Mouse (Mus musculus) embryo, embryonic 11 days (tissue): Measurements from ENCODE around the gene Src.
"Not testable (repeated sequence)": the region's sequence is repeated elsewhere in the genome, so short reads cannot be mapped to it uniquely, and the experiment has no call there.

ENCODE experiments used
- DNase-seq: peaks from one replicate; pipeline ENCODE4 v3.0.0-alpha.2; 2015

The Src gene

DNA sequence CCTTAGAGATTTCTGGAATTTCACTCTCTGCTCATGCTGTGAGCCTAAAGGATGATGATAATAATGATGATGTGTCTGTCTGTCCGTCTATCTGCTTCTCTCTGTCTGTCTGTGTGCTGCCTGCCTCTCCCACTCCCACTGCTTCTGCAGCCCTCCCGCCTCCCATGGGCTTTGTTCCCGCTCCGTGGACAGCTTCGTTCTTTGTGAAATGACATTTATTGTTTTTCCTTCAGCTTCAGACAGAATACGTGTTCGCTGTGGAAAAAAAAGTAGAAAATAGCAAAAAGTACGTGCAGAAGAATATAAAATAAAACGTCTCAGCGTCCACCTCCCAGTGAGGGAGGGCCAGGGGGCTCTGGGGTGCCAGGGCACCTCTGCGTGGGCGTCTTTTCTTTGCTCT lies 64.5 kb downstream of the Src start:
- DNase-seq: no peak

DNA sequence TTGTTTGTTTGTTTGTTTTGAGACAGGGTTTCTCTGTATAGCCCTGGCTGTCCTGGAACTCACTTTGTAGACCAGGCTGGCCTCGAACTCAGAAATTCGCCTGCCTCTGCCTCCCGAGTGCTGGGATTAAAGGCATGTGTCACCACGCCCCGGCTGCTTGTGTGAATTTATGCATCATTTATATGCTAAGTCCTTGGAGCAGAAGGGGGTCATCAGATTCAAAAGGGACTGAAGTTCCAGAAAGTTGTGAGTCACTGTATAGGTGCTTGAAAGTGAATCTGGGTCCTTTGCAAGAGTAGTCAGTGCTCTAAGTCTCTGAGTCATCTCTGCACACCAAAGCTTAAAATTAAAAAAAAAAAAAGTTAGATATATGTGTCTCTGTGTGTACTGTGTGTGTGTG lies 68.3 kb downstream of the Src start:
- DNase-seq: not testable (repeated sequence)

DNA sequence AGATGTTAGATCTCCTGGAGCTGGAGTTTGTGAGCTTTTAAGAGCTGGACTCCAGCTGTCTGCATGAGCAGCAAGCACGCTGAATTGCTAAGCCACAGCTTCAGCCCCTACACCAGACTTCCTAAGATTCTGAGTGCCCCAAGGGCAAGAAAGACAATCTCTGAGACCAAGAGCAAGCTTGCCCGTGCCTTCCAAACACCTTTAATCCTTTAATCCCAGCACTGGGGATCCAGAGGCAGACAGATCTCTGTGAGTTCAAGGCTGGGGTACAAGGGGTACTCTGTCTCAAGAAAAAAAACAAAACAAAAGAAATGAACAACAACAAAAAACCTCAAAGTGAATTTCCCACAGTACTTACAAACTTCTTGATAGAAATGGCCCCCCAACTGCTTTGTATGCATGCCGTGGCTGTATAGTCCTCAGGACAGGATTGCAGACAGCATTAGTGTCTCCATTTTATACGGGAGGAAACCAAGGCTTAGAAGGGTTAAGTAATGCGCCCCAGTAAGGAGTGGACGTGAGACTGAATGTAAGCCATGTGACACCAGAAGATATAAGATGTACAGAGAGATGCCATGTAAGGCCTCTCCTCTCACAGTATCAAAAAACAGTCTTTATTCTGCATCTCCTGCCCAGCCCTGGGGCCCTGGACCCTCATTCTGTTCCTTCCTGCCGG lies 68.9 kb downstream of the Src start:
- DNase-seq: peak; percentile 28

DNA sequence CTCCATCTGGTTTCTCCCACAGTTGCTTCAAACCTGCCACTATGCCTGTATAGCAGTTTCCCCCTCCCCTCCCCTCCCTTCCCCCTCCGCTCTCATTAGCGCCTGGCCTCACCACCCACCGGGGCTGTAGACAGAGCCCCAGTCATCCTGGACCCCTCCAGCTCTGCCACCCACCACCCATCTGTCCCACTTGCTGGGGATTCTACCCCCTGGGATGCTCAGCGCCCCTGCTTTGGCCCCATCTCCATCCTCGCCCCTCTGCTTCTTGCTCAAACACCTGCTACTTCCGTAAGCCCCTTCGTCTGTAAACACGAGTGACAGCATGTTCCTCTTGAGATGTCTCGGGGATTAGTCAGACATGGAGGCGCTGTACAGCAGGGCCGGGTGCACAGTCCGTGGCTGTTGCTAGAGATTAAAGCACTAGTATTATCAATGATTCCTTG lies 69.5 kb downstream of the Src start:
- DNase-seq: peak; percentile 59

GRCm38 (mm10) chr2:157493240-157493639 lies 75.0 kb downstream of the Src start:
- DNase-seq: no peak

DNA sequence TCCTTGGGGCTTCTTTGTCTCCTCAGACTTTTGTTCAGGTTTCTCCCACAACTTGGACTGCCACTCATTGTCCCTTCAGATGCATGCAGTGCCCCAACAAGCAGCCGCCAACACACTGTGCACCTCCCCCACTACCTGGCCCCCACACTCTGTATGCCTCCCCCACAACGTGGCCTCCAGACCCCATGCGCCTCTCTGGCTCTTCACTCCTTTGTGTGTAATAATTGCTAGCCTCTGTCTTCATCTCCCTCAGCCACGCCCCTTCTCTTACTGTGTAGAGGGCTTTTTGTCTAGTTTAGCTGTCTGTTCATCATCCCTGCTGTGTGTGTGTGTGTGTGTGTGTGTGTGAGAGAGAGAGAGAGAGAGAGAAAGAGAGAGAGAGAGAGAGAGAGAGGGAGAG lies 80.3 kb downstream of the Src start:
- DNase-seq: peak; percentile 67

GRCm38 (mm10) chr2:157500364-157500763 lies 82.1 kb downstream of the Src start:
- no peak for DNase-seq

GRCm38 (mm10) chr2:157501324-157501723 lies 83.1 kb downstream of the Src start:
- DNase-seq: no peak

DNA sequence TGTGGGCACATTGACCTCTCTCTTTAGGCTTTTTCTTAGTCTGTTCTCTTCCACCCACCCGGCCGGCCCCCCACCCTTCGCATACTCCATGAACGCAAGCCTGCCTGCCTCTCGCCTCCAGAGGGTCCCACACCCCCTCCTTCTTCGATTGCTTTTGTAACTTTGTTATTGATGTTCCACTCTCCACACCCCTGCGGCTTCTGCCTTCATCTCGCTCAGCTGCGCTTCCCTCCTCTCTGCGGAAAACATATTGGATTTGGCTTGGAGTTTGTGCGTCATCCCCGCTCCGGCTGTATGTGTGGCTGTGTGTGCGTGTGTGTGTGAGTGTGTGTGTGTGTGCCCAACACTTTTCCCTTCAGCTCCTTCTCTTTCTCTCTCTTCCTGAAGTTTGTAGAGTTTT lies 88.5 kb downstream of the Src start:
- DNase-seq: peak; percentile 57

DNA sequence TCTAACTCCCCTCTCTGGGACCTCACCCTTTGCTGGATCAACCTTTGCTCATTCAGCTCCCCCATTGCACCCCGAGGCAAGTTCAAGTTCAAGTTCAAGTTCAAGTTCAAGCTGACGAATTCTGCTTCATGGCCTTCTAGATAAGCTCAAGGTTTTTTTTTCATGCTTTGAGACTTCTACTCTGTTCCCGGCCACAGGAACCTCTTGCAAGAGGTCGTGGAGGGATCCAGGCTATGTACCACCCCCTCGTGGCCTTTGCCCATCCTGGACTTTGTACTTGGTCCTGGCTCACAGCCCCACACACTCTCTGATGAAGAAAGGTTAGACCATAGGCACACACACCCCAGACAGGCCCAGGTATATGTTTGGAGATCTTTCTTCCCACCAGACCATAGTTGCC lies 90.9 kb downstream of the Src start:
- no peak for DNase-seq

GRCm38 (mm10) chr2:157510031-157510430 lies 91.8 kb downstream of the Src start:
- DNase-seq: no peak

GRCm38 (mm10) chr2:157512859-157513258 lies 94.6 kb downstream of the Src start:
- no peak for DNase-seq

GRCm38 (mm10) chr2:157513737-157514208 lies 95.5 kb downstream of the Src start:
- DNase-seq: peak; percentile 64

- DNase-seq: no peak
Measured at GRCm38 (mm10) chr2:157514353-157514752, 96.1 kb downstream of the Src start.

DNA sequence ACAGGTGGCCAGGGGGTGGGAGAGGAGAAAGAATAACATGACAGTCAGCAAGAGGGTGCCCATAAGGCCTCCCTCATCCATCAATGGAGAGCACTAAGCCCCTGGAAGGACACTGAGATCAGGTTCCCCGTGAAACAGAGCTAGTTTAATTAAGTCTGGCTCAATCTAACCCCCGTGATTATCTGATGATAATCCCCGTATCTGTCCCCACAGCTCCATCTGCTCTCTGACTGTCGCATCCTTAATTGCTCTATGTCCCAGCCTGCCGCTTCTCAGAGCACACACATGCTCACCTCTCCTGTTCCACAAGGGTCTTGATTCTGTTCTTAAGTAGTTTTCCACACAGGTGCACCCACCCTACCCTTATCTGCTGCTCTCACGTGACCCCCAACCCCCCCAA lies 99.3 kb downstream of the Src start:
- no peak for DNase-seq

GRCm38 (mm10) chr2:157518451-157518850 lies 100.2 kb downstream of the Src start:
- no peak for DNase-seq

DNA sequence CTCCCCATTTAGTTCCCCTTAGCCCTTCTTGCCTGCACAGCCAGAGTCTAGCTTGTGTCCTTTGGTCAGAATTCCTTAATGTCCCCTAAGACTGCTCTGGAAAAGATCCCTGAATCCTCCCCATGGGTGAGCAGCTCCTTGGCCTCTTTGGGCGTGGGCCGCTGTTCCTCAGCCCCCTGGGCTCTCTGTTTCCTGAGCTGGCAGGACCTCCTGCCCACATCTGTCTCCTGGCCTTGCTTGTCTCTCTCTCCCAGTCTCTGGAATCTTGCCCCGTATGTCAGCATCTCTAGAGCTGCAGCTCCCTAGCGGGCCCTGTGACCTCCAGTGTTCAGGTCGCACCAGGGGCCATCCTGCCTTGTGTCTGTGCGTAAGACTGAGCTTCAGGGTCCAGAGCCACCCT lies 101.2 kb downstream of the Src start:
- DNase-seq: no peak

DNA sequence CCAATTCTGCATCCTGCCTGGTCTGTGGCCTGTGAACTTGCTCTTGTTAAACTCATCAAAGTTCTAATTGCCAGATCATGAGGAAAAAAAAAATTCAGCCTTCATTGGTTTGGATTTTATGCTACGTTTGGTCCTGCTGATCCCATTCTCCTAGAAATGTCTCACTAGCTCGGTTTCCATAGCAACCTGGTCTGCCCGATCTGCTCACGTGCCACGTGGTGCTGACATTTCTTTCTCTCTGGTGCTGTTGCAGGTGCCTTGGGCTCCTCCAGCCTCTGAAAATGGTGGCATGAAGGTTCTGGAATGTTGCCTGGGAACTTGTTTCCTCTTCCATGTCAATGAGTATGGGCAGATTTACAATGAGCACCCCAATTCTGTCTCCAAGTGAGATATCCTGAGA lies 102.3 kb downstream of the Src start:
- peak; percentile 72 for DNase-seq
